Mouse (Mus musculus) left cerebral cortex, postnatal 10 days (tissue): ENCODE data around the gene Atp11b. TPM values are rescaled to one million over a fixed set of nuclear protein-coding genes. Genes with fewer than 3 reads are reported as not detected.
A peak's percentile ranks its signal among the peaks of the same experiment; 100 is the strongest.

ENCODE experiments used
- DNase-seq, 2 experiments: peaks; one replicate each; pipeline ENCODE4 v3.0.0; 2021 to 2022; ENCODE audit warnings: low spot score in 2 of 2, mixed read lengths in 1 of 2; ENCODE audit errors: extremely low spot score in 1 of 2
- intact Hi-C: fragments of 180-260 bp; cut with DNase I; formaldehyde crosslinking; loops from one replicate; pipeline ENCODE4 v1.15.1; 2025
- total RNA-seq, 2 experiments: library from RNA; stranded (reverse); gene quantifications; 2 replicates each; pipeline ENCODE4 v1.2.3; 2021

Gene Atp11b
- 100 to 1,000 TPM; 183 to 201 TPM for total RNA-seq

DNA sequence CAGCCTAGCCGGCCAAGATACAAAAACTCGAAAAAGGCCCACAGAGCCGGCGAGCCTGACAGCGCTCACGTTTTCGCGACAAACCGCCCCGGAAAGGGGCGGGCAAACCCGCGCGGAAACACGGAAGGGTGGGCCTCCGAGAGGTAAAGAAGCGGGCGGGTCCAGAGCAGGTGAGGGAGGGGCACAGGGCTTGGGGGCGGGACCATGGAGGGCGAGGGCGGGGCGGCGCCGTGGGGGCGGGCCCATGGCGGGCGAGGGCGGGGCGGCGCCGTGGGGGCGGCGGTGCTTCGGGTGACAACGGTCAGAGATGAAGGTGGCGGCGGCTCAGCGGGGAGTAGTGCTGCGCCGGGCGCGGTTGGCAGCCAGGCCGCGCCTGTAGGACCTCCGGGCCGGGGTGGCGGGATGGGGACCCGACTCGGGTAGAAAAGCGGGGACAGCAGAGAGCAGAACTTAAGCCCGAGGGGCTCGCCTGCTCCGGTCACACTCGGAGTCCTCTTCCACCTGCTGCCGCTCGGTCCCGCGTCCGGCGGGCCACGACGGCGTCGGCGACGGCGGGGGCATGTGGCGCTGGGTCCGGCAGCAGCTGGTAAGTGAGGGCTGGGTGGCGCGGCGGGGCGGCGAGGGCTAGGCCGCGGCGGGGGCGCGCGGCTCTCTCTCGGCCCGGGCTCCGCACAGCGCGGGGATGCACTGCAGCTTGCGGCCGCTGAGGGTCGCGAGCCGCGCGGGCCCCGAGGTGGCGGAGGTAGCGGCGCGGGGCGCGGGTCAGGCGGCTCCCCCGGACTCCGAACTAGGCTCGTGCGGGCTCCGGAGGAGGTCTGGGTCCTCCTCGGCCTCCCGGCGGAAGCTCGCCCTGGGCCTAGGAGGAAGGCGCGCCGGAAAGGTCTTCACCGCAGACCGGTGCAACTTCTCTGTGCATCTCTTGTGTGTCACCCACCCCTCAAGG is at the start of gene Atp11b:
TSS of gene Atp11b (plus strand) at position 282 of the 943 bp plus-strand sequence.
- intact Hi-C loops = no loop called here
- peak; percentile 35 to 80 for DNase-seq

DNA sequence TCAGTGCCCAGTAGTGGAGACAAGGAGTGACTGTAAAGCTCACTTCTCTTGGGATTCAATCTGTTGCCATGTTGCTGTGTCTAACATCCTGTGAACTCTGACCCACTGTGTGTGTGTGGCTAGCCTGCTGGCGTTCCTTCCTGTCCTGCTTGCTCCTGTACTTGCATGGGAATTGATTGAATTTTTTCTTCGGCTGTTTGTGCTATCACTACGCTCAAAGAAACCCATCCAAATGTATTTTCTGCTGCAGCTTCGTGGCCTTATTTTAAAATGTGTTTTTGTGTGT is 49.6 kb upstream of the Atp11b start:
- intact Hi-C loops = no loop called here
- DNase-seq = no peak

DNA sequence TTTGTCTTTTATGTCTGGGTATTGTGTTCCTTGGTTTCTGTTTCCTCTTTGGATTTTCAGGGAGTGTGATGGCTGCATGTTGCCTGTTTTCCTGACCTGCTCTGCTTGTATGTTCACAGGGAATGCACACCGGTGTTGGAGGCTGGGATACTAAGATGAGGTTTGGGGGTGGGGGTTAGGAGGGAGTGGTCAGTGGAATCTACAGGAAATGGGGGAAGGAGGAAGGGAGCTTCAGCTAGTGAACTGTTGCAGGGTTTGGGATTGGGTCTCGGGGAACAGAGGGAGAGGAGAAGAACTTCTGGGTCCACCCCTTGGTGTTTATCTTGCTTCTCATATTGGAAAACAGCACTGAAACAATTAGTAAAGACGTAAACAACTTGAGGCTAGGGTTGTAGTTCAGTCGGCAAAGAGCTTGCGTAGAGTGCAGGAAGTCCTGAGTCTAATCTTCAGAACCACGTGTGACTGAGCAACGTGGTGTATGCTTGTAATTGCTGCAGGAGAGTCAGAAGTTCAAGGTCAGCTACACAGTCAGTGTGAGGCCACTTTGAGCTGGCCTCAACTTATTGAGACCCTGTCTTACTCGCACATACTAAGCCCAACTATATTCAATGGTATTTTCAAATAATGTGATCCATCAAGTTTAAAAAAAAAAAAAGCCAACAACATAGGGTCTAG is 34.2 kb upstream of the Atp11b start:
- intact Hi-C loops = no loop called here
- no peak for DNase-seq

DNA sequence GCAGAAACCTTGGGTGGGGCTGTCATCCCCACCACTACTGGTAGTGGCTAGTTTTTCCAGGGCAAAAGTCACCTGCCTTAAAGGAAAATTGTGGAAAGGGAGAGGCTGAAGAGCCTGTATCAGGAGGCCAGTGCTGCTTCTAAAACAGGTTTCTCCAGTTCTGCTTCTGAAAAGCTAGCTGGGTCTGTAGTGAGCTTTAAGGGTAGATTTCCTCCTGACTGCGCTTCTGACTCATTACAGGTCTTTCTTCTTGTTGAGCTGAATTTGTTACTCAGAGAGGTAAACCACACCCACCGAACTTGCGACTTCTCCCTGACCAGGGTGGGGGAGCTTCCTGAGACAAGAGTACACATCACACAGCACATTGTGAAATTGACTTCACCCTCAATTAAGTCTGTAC is 33.1 kb upstream of the Atp11b start:
- intact Hi-C loops = no loop called here
- no peak for DNase-seq

DNA sequence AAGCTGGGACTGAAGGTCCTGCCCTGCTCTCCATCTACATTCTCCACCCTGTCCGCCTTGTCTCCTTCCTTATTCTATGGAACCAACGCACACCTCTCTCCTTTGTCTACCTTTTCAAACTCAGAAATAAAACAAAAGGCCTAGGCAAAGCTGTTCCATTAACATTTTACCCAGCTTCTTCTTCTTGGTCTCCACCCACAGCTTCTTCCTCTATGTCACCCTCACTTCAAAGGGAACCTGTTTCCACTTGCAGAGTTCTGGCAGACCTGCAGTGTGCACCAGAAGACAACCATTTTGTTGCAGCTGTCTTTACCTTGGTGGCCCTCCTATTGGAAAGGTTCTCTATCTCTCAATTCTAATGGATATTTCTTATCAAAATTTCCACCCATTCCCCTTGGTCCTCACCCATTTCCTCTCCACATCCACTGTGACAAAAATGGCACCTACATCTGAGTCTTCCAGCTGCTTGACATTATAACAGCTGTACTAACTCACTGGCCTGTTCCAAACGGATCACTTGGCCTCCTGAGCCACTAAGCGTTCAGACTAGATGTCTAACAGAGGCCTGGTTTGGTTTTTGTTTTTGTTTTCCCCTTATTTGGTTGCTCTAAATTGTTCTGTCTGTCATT is 32.0 kb upstream of the Atp11b start:
- intact Hi-C loops = no loop called here
- DNase-seq = no peak

DNA sequence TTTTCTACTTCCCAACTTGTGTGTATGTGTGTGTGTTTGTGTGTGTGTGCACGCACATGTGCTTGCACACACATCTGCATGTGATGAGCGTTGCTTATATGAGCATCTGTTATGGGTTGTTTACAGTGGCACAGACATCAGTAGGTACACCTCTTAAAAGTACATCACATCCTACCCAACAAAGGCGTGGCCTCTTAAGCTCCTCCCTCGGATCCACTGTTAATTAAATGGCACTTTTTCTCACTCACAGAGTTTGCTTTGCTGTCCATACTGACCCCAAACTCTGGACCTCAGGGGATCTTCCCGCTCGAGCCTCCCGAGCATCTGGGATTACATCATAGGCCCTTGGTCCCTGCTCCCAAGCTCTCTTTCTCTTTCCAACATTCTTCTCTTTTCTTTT is 31.1 kb upstream of the Atp11b start:
- DNase-seq = no peak
- intact Hi-C loops = no loop called here

DNA sequence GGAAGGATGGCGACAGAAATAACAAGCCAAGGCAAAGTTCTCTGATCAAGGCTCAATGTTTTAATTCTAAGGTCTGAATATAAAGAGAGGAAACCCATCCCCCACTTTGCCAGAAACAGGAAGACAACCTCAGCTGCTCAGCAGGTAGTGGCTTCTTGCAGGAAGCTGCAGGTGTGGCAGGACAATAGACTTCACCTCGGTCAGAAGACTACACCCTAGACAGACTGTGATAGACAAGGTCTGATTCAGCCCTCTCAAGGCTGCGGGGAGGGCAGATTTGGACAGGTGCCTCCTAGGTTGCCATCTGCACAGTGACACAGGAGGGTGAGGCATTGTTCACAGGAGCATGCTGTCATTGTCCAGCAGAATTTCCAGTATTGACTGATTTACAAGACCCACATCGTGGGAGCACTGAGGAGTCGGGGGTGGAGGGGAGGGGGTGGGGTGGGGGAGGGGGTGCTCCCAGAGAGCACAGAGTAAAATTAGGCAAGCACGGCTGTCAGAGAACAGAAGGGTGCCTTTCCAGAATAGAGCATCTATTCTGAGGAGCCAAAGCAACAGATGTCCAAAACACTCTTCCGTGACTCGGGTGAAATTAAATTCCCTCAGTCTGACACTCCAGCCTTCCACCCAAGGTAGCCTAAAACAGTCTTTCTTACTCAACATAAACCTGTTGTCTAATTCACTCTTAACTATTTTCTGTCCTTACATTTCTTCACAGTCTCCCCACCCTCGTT is 30.2 kb upstream of the Atp11b start:
- intact Hi-C loops = no loop called here
- peak; percentile 31 to 54 for DNase-seq

DNA sequence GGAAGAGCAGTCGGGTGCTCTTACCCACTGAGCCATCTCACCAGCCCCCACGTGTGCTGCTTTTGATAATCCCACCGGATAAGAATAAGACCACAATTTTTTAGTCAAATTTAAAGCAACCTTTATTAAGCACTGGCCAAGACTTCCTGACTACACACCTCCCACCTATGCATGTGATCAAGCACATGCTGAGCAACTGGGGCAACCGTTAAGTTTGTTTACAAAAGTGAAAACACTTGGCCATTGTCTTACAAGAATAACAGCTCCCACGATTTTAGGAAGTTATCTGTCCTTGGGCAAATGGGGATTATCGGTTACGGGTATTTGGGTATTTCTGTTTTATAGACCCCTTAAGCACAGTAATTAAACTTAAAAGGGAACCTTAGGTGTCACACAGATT is 28.8 kb upstream of the Atp11b start:
- intact Hi-C loops = no loop called here
- no peak for DNase-seq

DNA sequence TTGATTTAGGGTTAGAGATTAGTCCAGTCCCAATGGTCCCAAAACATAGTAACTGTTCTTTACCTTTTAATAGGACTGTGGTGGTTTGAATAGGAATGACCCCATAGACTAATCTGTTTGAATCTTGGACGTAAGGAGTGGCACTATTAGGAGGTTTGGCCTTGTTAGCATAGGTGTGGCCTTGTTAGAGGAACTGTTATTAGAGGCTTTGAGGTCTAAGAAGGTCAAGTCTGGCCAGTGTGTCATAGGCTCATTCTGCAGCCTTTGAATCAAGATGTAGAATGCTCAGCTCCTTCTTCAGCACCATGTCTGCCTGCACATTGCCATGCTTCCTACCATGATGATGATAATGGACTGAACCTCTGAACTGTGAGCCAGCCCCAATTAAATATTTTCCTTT is 27.0 kb upstream of the Atp11b start:
- intact Hi-C loops = no loop called here

DNA sequence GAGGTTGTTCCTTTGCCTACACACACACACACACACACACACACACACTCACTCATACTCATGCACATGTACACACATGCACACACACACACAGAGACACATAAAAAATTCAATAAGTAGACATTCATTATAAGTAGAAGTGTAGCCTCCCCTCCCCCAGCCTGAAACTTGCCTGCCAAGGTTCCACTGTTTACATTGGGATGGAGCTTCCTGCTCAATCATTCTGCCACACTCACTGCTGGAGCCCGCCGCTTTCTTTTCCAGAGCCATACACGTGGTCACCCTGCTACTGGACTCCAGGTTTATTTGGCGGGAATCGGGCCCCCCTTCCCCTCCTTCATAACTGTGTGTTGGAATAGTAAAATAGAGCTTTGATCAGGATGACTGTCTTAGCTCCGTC is 24.4 kb upstream of the Atp11b start:
- intact Hi-C loops = no loop called here
- no peak for DNase-seq

More for the DNA sequence above, 27.0 kb upstream of the Atp11b start:
- no peak for DNase-seq

DNA sequence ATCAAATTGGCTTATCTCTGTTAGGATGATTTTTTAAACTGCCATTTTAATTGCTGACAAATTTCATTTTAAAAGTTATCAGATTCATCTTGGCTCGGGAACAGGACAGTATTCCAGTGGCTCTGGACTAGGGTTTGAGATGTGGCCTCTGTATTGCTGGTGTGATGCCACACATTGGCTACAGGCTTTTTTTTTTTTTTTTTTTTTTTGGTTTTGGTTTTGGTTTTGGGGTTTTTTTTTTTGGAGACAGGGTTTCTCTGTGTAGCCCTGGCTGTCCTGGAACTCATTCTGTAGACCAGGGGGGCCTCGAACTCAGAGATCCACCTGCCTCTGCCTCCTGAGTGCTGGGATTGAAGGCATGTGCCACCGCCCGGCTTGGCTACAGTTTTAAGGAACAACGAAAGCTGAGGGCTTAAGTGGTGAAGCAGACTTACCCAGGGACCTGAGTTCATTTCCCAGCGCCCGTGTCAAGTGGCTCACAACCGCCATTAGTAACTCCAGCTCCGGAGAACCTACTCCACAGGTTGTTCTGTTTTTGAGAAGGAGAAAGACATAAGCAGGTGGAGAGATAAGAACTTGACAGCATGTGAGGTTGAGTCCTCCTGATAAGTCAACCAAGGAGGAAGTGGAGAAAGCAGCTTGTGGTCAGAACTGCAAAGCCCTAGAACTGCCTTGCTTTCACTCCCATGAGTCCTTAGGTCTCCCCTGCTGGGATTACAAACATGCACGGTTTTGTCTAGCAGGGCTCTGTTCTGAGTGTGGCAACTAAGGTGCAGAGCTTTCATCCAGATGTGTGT is 21.7 kb upstream of the Atp11b start:
- DNase-seq = no peak
- intact Hi-C loops = no loop called here

DNA sequence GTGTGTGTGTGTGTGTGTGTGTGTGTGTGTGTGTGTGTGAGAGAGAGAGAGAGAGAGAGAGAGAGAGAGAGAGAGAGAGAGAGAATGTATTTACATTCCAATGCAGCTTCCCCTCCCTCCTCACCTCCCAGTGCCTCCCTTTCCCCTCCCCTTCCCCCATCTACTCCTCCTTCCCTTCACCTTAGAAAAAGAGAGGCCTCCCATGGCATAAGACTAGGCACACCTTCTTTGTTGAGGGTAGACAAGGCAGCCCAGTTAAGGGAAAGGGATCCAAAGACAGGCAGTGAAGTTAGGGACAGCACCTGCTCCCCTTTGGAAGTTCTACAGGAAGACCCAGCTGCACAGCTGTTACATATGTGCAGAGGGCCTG is 21.1 kb upstream of the Atp11b start:
- intact Hi-C loops = no loop called here
- no peak for DNase-seq

DNA sequence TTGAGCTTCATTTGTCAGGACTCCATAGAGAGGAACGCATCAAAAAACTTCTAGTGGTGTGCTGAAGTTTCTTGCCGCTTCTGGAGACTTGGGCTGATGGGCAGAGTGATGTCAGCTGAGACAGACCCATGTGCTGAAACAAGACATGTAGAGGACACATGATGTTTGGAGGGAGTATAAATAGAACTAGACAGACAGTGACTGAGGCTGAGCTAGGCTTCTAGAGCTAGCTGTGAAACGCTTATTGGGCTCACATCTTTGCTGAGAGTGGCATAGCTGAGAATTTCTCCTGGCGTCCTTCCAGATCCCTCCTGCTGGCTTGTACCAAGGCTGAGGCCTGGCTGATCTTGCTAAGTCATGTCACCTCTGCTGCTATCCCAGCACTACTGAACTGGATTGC is 19.4 kb upstream of the Atp11b start:
- DNase-seq = peak in 1 of 2 experiments; percentile 41
- intact Hi-C loops = no loop called here

DNA sequence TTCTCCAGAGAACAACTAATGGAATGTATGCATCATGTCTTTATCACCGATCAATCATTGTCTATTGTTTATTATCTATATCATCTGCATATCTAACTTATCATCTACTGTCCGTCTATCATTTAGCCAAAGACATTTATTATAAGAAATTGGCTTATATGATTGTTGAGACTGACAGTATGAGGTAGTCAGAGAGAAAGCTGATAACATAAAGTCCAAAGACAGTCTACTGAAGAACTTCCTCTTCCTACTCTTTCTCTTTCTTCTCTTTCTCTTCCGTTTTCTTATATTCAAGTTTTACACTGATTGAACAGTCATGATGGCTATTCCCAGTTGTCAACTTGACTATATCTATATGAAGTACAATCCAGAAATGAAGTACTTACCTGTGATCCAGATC is 15.8 kb upstream of the Atp11b start:
- DNase-seq = no peak
- intact Hi-C loops = no loop called here

DNA sequence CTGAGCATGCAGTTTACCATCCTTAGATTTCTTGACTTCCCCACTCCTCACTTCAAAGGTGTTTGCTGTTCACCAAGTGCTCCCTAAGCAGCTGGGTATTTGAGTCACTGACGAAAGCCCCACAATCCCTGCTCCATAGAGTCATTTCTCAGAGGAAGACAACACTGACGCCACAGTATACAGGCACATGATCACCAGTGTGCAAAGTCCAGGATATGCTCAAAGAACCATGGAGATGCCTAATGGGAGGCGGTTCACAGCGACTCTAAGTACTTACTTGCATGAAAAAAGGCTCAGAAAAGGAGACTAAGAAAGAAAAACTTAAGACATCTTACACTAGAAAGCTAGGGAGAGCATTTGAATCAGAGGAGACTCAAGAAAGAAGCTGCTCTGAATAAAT is 8.9 kb upstream of the Atp11b start:
- DNase-seq = no peak
- intact Hi-C loops = no loop called here

DNA sequence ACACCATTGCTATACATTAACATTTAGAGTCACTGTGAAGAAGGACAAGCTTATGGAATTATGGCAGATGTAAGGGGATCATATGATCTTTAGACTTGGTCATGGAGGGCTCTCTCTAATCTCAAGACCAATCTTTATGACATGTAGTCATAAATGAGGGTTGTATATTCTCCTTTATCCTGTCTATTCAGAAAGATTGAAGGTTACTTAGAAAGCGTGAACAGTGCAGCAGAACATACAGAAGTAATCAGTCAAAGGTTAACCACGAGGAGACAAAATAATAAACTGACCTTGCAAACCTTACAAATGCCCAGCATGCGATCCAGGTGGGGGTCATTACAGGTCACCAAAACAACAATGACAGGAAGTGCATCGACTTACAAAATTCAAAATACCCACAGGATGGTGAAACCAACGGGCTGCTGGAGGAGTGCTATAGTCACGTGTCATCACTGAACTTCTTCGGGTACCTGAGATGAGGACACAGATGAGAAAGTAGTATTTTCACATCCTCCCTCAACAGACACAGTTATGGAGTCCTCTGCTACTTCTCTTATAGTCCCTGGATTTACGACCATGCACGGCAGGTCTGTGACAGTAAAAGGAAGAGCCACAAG is 7.0 kb upstream of the Atp11b start:
- intact Hi-C loops = no loop called here
- no peak for DNase-seq

DNA sequence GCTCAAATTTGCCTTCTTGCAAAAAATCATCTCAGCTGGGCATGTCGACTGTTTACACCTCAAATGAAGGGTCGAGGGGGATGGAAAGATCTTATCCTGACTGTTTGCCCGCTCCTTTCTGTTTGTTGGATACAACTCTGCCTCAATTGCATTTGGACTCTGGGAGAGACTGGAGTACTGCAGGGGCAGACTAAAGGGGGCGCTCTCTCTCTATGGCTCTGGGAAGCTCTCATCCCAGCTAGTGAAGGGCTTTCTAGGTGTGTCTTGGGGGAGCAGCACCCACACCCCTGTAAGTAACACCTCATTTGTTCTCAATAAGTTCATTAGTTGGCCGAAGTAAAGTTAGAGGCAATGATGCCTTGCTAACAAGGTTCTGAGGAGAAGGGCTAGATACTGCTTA is 3.6 kb upstream of the Atp11b start:
- intact Hi-C loops = no loop called here
- no peak for DNase-seq

DNA sequence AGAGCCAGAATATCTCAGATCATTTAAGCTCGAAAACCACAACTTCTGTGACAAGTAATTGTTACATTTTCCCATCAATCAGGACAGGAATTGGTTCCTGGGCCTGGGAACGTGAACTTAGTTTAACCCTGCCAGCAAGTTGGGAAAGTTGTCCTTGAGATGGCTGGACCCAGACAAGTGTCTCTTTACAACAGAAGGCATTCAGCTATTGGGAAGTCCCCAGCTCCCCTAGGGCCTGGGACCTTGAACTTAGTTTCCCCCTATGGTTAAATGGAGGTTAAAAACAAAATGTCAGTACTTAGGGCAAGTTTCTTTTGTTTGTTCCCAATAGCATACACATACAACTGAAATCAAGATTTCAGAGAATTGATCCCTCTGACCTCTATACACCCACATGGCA is 2.2 kb upstream of the Atp11b start:
- intact Hi-C loops = no loop called here
- no peak for DNase-seq
